Mouse (Mus musculus): ENCODE measurements around the gene Ephb2. TPM values are rescaled to one million over a fixed set of nuclear protein-coding genes. Genes with fewer than 3 reads are reported as not detected.

Ephb2 gene
- 15.1 and 17.8 TPM in 2 replicates for total RNA-seq (2021)
- long read RNA-seq, partial matches to known transcripts: 2 of 6 reads
- long read RNA-seq, other reads (novel, unspliced or antisense): 4 of 6 reads

- DNase-seq: peak; percentile 81
Measured at GRCm38 (mm10) chr4:136835621-136836386, at the start of gene Ephb2. Gene Ephb2, minus strand, starts transcription at chr4:136835988.

DNA sequence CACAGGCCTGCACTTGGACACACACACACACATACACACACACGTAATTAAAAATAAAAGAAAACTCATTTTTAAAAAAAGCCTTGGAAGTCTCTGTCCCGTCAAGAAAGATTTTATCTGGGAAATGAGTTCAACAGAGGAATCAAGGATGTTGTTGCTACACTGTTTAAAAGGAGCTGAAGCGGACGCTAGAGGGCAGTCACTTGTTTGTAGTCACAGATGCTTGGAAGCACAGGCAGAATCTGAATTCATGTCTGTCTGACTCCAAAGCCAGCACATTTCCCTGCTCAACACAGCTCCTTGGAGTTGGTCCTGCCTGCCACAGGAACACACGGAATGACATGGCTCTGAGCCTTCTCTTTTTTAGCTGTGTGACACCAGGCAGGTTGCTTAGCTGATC lies 42.8 kb upstream of the Ephb2 start:
- DNase-seq: no peak

DNA sequence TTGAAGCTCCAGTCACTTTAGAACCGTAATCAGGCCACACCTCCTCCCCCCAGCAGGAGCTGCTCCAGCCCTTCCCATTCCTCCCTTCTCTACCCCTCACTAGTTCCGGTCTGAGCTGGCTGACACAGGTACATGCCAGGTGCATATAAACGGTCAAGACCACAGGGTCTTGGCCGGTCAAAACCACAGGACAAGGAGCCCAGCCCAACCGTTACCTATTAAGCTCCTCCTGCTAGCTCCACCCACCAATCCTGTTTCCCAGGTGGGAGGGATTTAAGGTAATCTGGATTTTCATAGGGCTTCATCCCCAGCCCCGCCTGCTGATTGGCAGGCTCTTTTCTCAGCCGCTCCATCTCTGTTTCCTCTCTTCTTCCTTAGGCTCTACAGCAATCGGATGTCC lies 42.4 kb upstream of the Ephb2 start:
- no peak for DNase-seq

DNA sequence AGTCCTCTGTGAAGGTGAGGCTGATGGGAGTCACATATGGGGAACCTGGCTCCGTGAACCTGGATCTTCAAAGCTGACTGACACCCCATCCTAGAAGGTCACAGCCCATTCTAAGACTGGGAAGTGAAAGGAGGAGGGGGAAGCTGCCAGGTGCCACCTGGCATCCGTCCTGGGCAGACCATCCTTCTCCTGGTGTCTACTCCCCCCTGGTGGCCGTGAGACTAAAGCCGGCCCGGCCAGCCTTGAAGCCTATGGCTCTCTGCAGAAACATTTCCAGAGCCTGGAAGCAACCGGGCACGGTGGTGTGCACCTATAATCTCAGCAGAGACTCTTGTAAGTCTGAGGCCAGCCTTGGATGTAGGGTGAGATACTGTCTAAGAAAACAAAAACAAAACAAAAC lies 41.2 kb upstream of the Ephb2 start:
- DNase-seq: peak; percentile 59

GRCm38 (mm10) chr4:136875012-136875411 lies 39.2 kb upstream of the Ephb2 start:
- no peak for DNase-seq

DNA sequence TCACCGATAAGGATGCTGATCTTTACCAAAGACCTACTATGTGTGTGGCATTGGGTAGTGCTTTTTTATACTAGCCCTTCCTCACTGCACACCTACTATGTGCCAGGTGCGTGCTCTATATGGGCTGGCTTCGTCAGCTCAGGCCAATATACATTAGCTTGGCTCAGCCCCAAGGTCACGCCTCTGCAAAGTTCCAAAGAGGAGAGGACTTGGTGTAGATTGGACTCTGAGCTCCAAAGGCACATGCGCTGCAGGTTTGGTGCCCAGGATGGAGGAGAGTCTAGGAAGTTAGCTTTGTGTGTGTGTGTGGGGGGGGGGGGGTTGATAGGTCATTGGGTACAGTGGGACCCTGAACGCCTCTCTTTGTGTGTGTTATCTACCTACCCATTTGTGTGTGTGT lies 32.6 kb upstream of the Ephb2 start:
- no peak for DNase-seq

- no peak for DNase-seq
Measured at GRCm38 (mm10) chr4:136867690-136868345, 32.0 kb upstream of the Ephb2 start.

DNA sequence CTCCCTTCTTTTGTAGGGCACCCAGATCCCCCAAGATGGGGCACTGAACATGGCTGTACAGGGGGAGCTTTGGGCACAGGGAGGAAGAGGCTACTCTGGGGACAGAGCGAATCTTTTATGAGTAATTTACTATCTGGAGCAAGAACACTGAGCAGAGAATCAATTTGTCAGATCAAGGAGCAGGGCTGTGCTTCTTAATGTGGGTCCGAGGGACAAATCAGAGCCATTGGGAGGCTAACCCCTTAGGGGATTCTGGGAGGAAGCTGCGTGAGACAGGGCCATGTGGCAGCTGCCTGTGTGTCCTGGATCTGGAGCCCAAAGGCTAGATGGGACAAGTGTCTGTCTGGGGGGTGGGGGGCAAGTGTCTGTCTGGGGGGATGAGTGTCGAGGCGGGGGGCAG lies 29.7 kb upstream of the Ephb2 start:
- DNase-seq: no peak

- DNase-seq: no peak
Measured at GRCm38 (mm10) chr4:136864751-136865470, 29.1 kb upstream of the Ephb2 start.

DNA sequence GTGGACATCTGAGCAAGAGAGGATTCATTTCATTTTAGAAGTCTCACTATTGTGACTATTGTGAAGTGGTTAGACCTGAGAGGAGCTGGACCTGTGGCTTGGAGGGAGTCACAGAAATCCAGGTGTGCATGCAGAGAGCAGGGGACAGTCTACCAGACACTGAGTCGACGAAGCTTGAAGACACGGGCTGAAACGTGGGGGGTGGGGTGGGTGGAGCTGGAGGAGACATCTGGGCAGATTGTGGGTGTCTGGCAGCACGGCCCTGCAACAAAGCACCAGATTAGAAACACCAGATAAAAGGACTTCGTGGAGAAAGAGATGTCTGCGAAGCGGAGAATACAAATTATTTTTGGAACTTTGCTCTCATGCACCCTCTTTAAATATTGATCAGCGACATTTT lies 27.7 kb upstream of the Ephb2 start:
- no peak for DNase-seq

- no peak for DNase-seq
Measured at GRCm38 (mm10) chr4:136862411-136862810, 26.6 kb upstream of the Ephb2 start.

GRCm38 (mm10) chr4:136861806-136862205 lies 26.0 kb upstream of the Ephb2 start:
- DNase-seq: no peak

- no peak for DNase-seq
Measured at GRCm38 (mm10) chr4:136860022-136860421, 24.2 kb upstream of the Ephb2 start.

DNA sequence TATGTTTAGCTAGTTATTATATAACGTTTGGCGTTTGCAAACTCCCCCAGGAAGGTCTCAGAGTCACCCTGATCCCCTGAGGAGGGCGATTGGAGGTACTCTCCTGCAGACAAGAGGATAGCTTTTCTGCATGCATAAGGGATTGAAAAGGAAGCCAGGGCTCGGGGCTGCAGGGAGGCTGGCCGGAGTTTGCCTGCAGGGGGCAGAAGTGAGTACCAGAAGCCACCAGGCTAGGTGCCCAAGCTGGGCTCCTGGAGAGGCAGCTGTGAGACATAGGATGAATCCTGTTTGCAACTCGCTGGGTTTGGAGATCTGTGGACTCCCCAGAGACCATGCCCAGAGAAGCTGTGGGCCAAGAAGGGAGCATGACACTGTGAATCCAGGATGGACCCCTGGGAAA lies 19.3 kb upstream of the Ephb2 start:
- DNase-seq: no peak

DNA sequence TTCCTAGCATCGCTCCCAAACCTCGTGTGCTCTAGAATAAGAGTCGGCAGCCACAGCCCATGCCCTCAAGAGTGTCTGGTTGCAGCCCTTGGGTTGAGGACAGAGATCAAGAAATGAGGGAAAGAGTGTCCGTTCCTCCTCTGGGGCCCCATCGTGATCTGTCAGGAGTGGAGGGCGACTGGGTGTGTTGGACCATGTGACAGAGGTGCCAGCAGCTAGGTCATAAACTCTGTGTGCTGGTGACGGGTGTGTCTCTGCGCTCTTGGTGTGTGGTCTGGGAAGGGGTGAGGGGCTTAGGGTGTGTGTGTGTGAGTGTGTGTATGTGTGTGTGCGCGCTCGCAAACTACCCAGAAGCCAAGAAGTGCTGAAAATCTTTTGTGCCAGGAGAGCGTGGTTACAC lies 17.2 kb upstream of the Ephb2 start:
- DNase-seq: no peak

- no peak for DNase-seq
Measured at GRCm38 (mm10) chr4:136852119-136852518, 16.3 kb upstream of the Ephb2 start.

DNA sequence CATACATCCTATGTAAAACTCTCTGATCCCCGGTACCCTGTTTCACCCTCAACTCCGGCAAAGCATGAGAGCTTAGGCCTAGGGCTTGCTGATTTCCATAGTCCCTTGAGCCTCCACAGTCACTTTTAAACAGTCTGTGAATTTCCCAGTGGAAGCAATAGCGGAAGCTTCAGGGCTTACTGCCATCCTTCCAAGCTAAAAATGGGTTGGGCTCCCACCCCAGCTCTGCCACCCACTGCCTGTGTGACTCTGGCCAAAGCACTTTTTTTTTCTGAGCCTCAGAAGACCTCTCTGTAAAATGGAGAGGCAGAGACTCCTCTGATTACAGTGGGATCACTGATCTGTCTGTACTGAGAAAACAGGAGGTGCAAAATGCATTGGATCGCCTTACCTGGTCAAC lies 12.8 kb upstream of the Ephb2 start:
- no peak for DNase-seq

GRCm38 (mm10) chr4:136847166-136847565 lies 11.4 kb upstream of the Ephb2 start:
- no peak for DNase-seq

DNA sequence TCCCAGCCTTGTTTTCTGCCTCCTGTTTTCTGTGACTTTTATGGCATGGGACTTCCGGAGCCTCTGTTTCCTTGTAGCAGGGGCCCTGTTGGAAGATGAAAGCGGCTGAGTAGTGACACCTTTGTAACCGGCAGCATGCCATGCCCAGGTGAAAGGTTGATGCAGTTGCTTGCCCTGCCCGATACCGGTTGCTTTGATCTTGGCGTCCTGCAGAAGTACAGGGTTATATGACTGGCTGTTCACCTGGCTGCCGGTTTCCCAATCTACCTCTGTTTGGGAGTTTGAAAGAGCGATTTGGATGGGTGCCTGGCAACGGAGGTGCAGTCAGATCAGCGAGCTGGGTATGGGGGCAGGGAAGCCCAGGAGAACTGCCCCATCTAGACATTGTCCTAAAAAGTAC lies 7.0 kb upstream of the Ephb2 start:
- no peak for DNase-seq

DNA sequence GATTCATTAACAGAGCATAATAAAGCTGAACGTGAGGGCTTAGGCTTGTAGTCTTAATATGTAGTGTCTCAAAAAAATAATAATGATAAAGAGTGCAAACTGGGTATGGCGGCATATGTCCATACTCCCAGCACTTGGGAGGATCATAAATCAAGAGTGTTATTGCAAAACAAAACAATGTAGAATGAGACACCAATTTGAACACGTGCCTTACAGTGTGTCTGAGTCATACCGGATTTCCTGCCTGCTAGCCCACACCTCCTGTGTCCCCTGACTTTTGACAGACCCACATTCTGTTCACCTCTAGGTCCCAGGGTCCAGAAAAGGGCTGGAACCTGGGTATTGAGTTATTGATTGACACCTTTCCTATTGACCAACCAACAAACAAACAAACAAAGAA lies 6.2 kb upstream of the Ephb2 start:
- no peak for DNase-seq

DNA sequence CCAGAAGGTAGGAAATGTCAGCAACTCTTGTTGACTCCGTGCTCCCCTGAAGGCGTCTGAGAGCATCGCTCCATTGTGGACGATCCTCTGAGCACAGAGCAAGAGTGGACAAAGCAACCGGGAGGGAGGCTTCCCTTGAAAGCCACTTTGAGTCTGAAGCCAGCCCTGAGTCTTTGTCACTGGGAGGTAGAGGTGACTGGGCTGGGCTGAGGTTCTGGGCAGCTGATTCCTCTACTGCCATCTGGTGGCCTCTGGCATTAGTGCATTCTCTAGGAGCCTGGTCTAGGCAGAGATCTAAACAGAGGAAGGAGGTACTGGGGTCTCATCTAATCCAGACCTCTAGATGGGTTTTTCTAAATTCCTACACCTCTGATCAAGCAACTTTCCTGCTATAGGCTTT lies 5.3 kb upstream of the Ephb2 start:
- DNase-seq: peak; percentile 78

DNA sequence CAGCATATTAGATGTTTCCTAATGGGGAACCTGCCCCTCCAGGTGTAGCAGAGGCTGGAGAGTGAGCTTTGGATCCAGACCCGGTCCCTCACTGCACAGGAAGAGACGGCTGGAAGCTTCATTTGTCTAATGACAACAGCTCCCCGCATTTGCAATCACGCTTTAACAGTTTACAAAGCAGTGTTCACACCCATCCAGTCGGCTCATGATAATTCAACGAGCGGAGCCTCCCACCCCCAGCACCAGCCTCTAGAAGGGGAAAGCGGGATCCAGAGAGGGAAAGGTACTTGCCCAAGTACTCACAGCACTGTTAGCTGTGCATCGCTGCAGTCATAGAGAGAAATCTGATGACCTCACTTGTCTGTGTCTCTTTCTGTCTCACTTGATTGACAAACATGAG lies 2.7 kb upstream of the Ephb2 start:
- no peak for DNase-seq

- no peak for DNase-seq
Measured at GRCm38 (mm10) chr4:136838026-136838425, 2.2 kb upstream of the Ephb2 start.

Measured in adrenal gland, postnatal 25 days (tissue).